8 mouse cellular contexts compared by ENCODE assay signal in genomic region chr6:13838677-13839344, GRCm38 (mm10). TPM values are rescaled to one million over a fixed set of nuclear protein-coding genes. Genes with fewer than 3 reads are reported as not detected.
DNase-seq lines count a peak whose midpoint lies in the region; ATAC-seq and TF ChIP-seq lines count a peak whose summit lies in the region.

No protein-coding gene starts in this region.

- H3K9me3 ChIP-seq in intestine, embryonic 15.5 days, result no peaks in the 10 kb centered on the region
- H3K9me3 ChIP-seq in megakaryocyte, embryonic 14.5 days, result no peaks in the 10 kb centered on the region

- H3K4me1 ChIP-seq in cortical plate, adult 2 months (ENCODE audit: control insufficient read depth, insufficient read depth, low read length), result no peaks in the 10 kb centered on the region; the same call in 1 of the 2 replicates
- no peaks in the 10 kb centered on the region for H3K4me1 ChIP-seq in intestine, embryonic 15.5 days (replicated peaks)
- H3K4me1 ChIP-seq in megakaryocyte, embryonic 14.5 days, result peaks cover 22% of the 10 kb centered on the region

- H3K27me3 ChIP-seq in intestine, embryonic 15.5 days (replicated peaks), result no peaks in the 10 kb centered on the region
- H3K27me3 ChIP-seq in megakaryocyte, embryonic 14.5 days (replicated peaks), result peaks cover 26% of the 10 kb centered on the region

- H3K4me3 ChIP-seq in cortical plate, adult 2 months (ENCODE audit: insufficient read depth, low read length), result peak overlapping the region; percentile 80
- peak overlapping the region; percentile 65 for H3K4me3 ChIP-seq in intestine, embryonic 15.5 days (replicated peaks)
- H3K4me3 ChIP-seq in megakaryocyte, embryonic 14.5 days (replicated peaks), result peak overlapping the region; percentile 93

- peak overlapping the region; percentile 74 for H3K9ac ChIP-seq in intestine, embryonic 15.5 days

- no peaks in the 10 kb centered on the region for H3K36me3 ChIP-seq in intestine, embryonic 15.5 days
- no peaks in the 10 kb centered on the region for H3K36me3 ChIP-seq in megakaryocyte, embryonic 14.5 days (replicated peaks; ENCODE audit: low read length)

- intact Hi-C loops in left cerebral cortex, postnatal 10 days (cut with DNase I), result loop anchor here (2.0 to 10.0 kb wide), 4 partner anchors 32 to 663 kb away; partner anchors contain the start of genes 2610001J05Rik and Tmem168

- peak; percentile 96 for ATAC-seq in intestine, embryonic 15.5 days

- peak; percentile 61 for TF ChIP-seq POLR2A in cortical plate, adult 2 months (IDR thresholded peaks at IDR 0.05; ENCODE audit: extremely low read depth, insufficient read depth, low read length)

- peak; percentile 81 for DNase-seq in ZHBTc4 (ENCODE audit: low read depth, low spot score)
- peak; percentile 45 for DNase-seq in gastrocnemius, postnatal 25 days
- DNase-seq in left cerebral cortex, postnatal 10 days (ENCODE audit: extremely low spot score in 1 of 2, low spot score in 2 of 2), result peak; percentile 68 to 89
- peak; percentile 77 to 78 for DNase-seq in right cerebral cortex, adult 2 months (ENCODE audit: low spot score in 2 of 2)
- peak; percentile 56 for DNase-seq in urinary bladder, postnatal 25 days (ENCODE audit: low spot score)

- under 1% methylated on average over 41 of the region's 41 CpGs for WGBS in intestine, embryonic 15.5 days

- peak overlapping the region; percentile 97 for H3K4me2 ChIP-seq in intestine, embryonic 15.5 days (replicated peaks)

- TF ChIP-seq CTCF in cortical plate, adult 2 months (IDR thresholded peaks at IDR 0.05; ENCODE audit: extremely low read depth, insufficient read depth, low read length), result no peak

- peak overlapping the region; percentile 99 for H3K27ac ChIP-seq in cortical plate, adult 2 months (ENCODE audit: insufficient read depth, low read length)
- peak overlapping the region; percentile 85 for H3K27ac ChIP-seq in intestine, embryonic 15.5 days

RNA-seq across cellular contexts. Expression of gene Gpr85, which starts 0.9 kb away (rescaled TPM):
- polyA plus RNA-seq in cortical plate, adult 2 months (2012; rRNA removed), result 24.5 and 26.3 TPM in 2 replicates
- under 1 TPM in 1 of 2 experiments, not detected in 1; 0.13 TPM for total RNA-seq in gastrocnemius, postnatal 25 days (2021)
- polyA plus RNA-seq in intestine, embryonic 15.5 days (2015; fragmentation: Nextera tagmentation; extraction: Ambion mirVana), result 5.5 and 5.7 TPM in 2 replicates
- 10 to 100 TPM; 76.7 to 80.9 TPM for total RNA-seq in left cerebral cortex, postnatal 10 days (2021)
- not detected in 2 replicates for polyA plus RNA-seq in megakaryocyte, embryonic 14.5 days (2012; ENCODE audit: insufficient read depth, low replicate concordance)

RNA-seq across cellular contexts. Expression of gene 2610001J05Rik, which starts 32.5 kb away (rescaled TPM):
- 68.3 and 70.8 TPM in 2 replicates for polyA plus RNA-seq in cortical plate, adult 2 months (2012; rRNA removed)
- total RNA-seq in gastrocnemius, postnatal 25 days (2021), result 10 to 100 TPM; 25.9 to 27.6 TPM
- polyA plus RNA-seq in intestine, embryonic 15.5 days (2015; fragmentation: Nextera tagmentation; extraction: Ambion mirVana), result 109 and 118 TPM in 2 replicates
- total RNA-seq in left cerebral cortex, postnatal 10 days (2021), result 10 to 100 TPM; 53.4 to 63.5 TPM
- 41.8 TPM in 1 of 2 replicates, not detected in the other for polyA plus RNA-seq in megakaryocyte, embryonic 14.5 days (2012; ENCODE audit: insufficient read depth, low replicate concordance)

Comparison
In these comparisons a context has a peak if more than half of its experiments do, and no peak if none do; other contexts are left out.
1. Peak in every context shown above with its lines: DNase-seq, ATAC-seq, H3K4me3 ChIP-seq and H3K27ac ChIP-seq.